Mouse (Mus musculus) CH12.LX (cell line): ENCODE measurements around the gene Gngt2. TPM values are rescaled to one million over a fixed set of nuclear protein-coding genes. Genes with fewer than 3 reads are reported as not detected.

Source experiments
- DNase-seq: peaks from one replicate; pipeline ENCODE4 v3.0.0-alpha.2; 2013; ENCODE audit errors: extremely low read depth
- H3K27ac ChIP-seq: 2 replicates; pipeline ENCODE4 v1.5.1; 2012; ENCODE audit warnings: low read depth, mild to moderate bottlenecking, control low read depth, moderate library complexity; ENCODE audit not compliant: insufficient read depth
- H3K27me3 ChIP-seq: replicated peaks from 2 replicates; pipeline ENCODE3; 2012; ENCODE audit warnings: inconsistent platforms
- H3K36me3 ChIP-seq, 2 experiments: replicated peaks in 1 of 2; 2 replicates each; pipeline versions ENCODE3 to v1.6.1; 2012; ENCODE audit warnings: inconsistent platforms in 1 of 2, low read length in 1 of 2, mild to moderate bottlenecking in 1 of 2, mixed read lengths in 1 of 2, moderate library complexity in 1 of 2; ENCODE audit not compliant: control insufficient read depth in 1 of 2, insufficient read depth in 1 of 2
- H3K4me1 ChIP-seq, 2 experiments: 2 replicates each; pipeline ENCODE4 v1.6.1; 2012; ENCODE audit warnings: inconsistent platforms in 1 of 2, moderate library complexity in 1 of 2; ENCODE audit not compliant: insufficient read depth in 2 of 2, control insufficient read depth in 1 of 2
- H3K4me2 ChIP-seq: 2 replicates; pipeline ENCODE4 v1.6.1; 2012; ENCODE audit warnings: low read depth, mild to moderate bottlenecking, control low read depth; ENCODE audit not compliant: poor library complexity, insufficient read depth, severe bottlenecking
- H3K4me3 ChIP-seq, 3 experiments: fragments of 150-350 bp in 1 of 3; sonication (generic) in 1 of 3; replicated peaks in 1 of 3; 2 replicates each; pipeline versions ENCODE3 to v1.5.1; 2011 to 2012; ENCODE audit warnings: low read depth in 2 of 3, low read length in 2 of 3, mild to moderate bottlenecking in 2 of 3, moderate library complexity in 2 of 3, control low read depth in 1 of 3, improper control_type of control experiment in 1 of 3, inconsistent platforms in 1 of 3, mixed read lengths in 1 of 3; ENCODE audit not compliant: poor library complexity in 1 of 3
- H3K79me2 ChIP-seq: replicated peaks from 2 replicates; pipeline ENCODE4 v1.6.1; 2012; ENCODE audit warnings: mild to moderate bottlenecking, moderate library complexity; ENCODE audit not compliant: control insufficient read depth, poor library complexity, insufficient read depth, severe bottlenecking; ENCODE audit errors: extremely low read depth
- H3K9ac ChIP-seq: 2 replicates; pipeline ENCODE4 v1.6.1; 2012; ENCODE audit warnings: low read depth, mild to moderate bottlenecking, control low read depth, moderate library complexity; ENCODE audit not compliant: insufficient read depth
- H3K9me3 ChIP-seq: replicated peaks from 2 replicates; pipeline ENCODE3; 2012; ENCODE audit warnings: low read length, inconsistent platforms, mixed read lengths
- BHLHE40 ChIP-seq: IDR thresholded peaks from 2 replicates; pipeline ENCODE4 v1.6.1; 2011; ENCODE audit warnings: mild to moderate bottlenecking, low read depth, low read length, improper control_type of control experiment
- CHD1 ChIP-seq: IDR thresholded peaks from 2 replicates; pipeline ENCODE4 v1.6.1; 2012; ENCODE audit warnings: low read depth, low read length, improper control_type of control experiment, inconsistent platforms
- CHD2 ChIP-seq: IDR thresholded peaks from 2 replicates; pipeline ENCODE4 v1.6.1; 2011; ENCODE audit warnings: low read length, improper control_type of control experiment
- ELF1 ChIP-seq: IDR thresholded peaks from 2 replicates; pipeline ENCODE4 v1.6.1; 2014; ENCODE audit warnings: low read depth, mild to moderate bottlenecking, inconsistent platforms, low read length, improper control_type of control experiment
- EP300 ChIP-seq: IDR thresholded peaks from 2 replicates; pipeline ENCODE4 v1.6.1; 2011; ENCODE audit warnings: low read length, improper control_type of control experiment
- ETS1 ChIP-seq: conservative IDR thresholded peaks from 2 replicates; pipeline ENCODE4 v1.6.1; 2012; ENCODE audit warnings: low read depth, mild to moderate bottlenecking, inconsistent platforms, low read length, improper control_type of control experiment, moderate library complexity
- IRF4 ChIP-seq: IDR thresholded peaks from 2 replicates; pipeline ENCODE4 v1.6.1; 2014; ENCODE audit warnings: low read depth, mild to moderate bottlenecking, inconsistent platforms, low read length, improper control_type of control experiment
- JUN ChIP-seq: IDR thresholded peaks from 2 replicates; pipeline ENCODE4 v1.6.1; 2011; ENCODE audit warnings: low read depth, mild to moderate bottlenecking, low read length, improper control_type of control experiment, moderate library complexity; ENCODE audit not compliant: insufficient read depth
- JUND ChIP-seq: conservative IDR thresholded peaks from 2 replicates; pipeline ENCODE4 v1.6.1; 2011; ENCODE audit warnings: low read depth, low read length, improper control_type of control experiment
- KAT2A ChIP-seq: IDR thresholded peaks from 2 replicates; pipeline ENCODE4 v1.6.1; 2012; ENCODE audit warnings: low read length, improper control_type of control experiment, inconsistent platforms; ENCODE audit not compliant: insufficient replicate concordance
- MAFK ChIP-seq: IDR thresholded peaks from 2 replicates; pipeline ENCODE4 v1.6.1; 2011; ENCODE audit warnings: low read length, improper control_type of control experiment; ENCODE audit not compliant: insufficient replicate concordance
- MAX ChIP-seq: IDR thresholded peaks from 2 replicates; pipeline ENCODE4 v1.6.1; 2011; ENCODE audit warnings: low read length, improper control_type of control experiment
- MAZ ChIP-seq: IDR thresholded peaks from 2 replicates; pipeline ENCODE4 v1.6.1; 2012; ENCODE audit warnings: low read depth, mild to moderate bottlenecking, inconsistent platforms, low read length, improper control_type of control experiment, moderate library complexity
- MEF2A ChIP-seq: IDR thresholded peaks from 2 replicates; pipeline ENCODE4 v1.6.1; 2014; ENCODE audit warnings: low read depth, mild to moderate bottlenecking, inconsistent platforms, low read length, improper control_type of control experiment, borderline replicate concordance
- MXI1 ChIP-seq: IDR thresholded peaks from 2 replicates; pipeline ENCODE4 v1.6.1; 2011; ENCODE audit warnings: mild to moderate bottlenecking, low read depth, low read length, improper control_type of control experiment
- MYC ChIP-seq: IDR thresholded peaks from 2 replicates; pipeline ENCODE4 v1.6.1; 2011; ENCODE audit warnings: low read depth, mild to moderate bottlenecking, improper control_type of control experiment, low read length
- NELFE ChIP-seq: IDR thresholded peaks from 2 replicates; pipeline ENCODE4 v1.6.1; 2011; ENCODE audit warnings: low read depth, low read length, improper control_type of control experiment
- NRF1 ChIP-seq: IDR thresholded peaks from 2 replicates; pipeline ENCODE4 v1.6.1; 2014; ENCODE audit warnings: low read depth, mild to moderate bottlenecking, inconsistent platforms, low read length, improper control_type of control experiment, moderate library complexity
- PAX5 ChIP-seq: IDR thresholded peaks from 2 replicates; pipeline ENCODE4 v1.6.1; 2012; ENCODE audit warnings: low read length, inconsistent platforms, mixed read lengths
- POLR2A ChIP-seq: IDR thresholded peaks from 2 replicates; pipeline ENCODE4 v1.6.1; 2011; ENCODE audit warnings: low read depth, mild to moderate bottlenecking, improper control_type of control experiment, low read length
- POLR2AphosphoS2 ChIP-seq: IDR thresholded peaks from 2 replicates; pipeline ENCODE4 v1.6.1; 2011; ENCODE audit warnings: low read depth, low read length, improper control_type of control experiment
- RAD21 ChIP-seq: IDR thresholded peaks from 2 replicates; pipeline ENCODE4 v1.6.1; 2011; ENCODE audit warnings: low read depth, mild to moderate bottlenecking, low read length, improper control_type of control experiment, moderate library complexity
- RCOR1 ChIP-seq: conservative IDR thresholded peaks from 2 replicates; pipeline ENCODE4 v1.6.1; 2012; ENCODE audit warnings: low read depth, mild to moderate bottlenecking, inconsistent platforms, low read length, improper control_type of control experiment
- SIN3A ChIP-seq: IDR thresholded peaks from 2 replicates; pipeline ENCODE4 v1.6.1; 2012; ENCODE audit warnings: low read length, improper control_type of control experiment, inconsistent platforms
- SMC3 ChIP-seq: IDR thresholded peaks from 2 replicates; pipeline ENCODE4 v1.6.1; 2011; ENCODE audit warnings: low read depth, low read length, improper control_type of control experiment
- TBP ChIP-seq: conservative IDR thresholded peaks from 2 replicates; pipeline ENCODE4 v1.6.1; 2011; ENCODE audit warnings: low read depth, low read length, improper control_type of control experiment
- TCF12 ChIP-seq: IDR thresholded peaks from 2 replicates; pipeline ENCODE4 v1.6.1; 2014; ENCODE audit warnings: low read depth, mild to moderate bottlenecking, inconsistent platforms, low read length, improper control_type of control experiment
- UBTF ChIP-seq: IDR thresholded peaks from 2 replicates; pipeline ENCODE4 v1.6.1; 2012; ENCODE audit warnings: low read depth, mild to moderate bottlenecking, inconsistent platforms, low read length, improper control_type of control experiment, moderate library complexity
- USF2 ChIP-seq: conservative IDR thresholded peaks from 2 replicates; pipeline ENCODE4 v1.6.1; 2011; ENCODE audit warnings: low read depth, low read length, improper control_type of control experiment
- ZC3H11A ChIP-seq: IDR thresholded peaks from 2 replicates; pipeline ENCODE4 v1.6.1; 2012; ENCODE audit warnings: low read depth, mild to moderate bottlenecking, inconsistent platforms, low read length, improper control_type of control experiment
- ZKSCAN1 ChIP-seq: IDR thresholded peaks from 2 replicates; pipeline ENCODE4 v1.6.1; 2012; ENCODE audit warnings: low read depth, inconsistent platforms, low read length, improper control_type of control experiment, borderline replicate concordance
- ZMIZ1 ChIP-seq: IDR thresholded peaks from 2 replicates; pipeline ENCODE4 v1.6.1; 2012; ENCODE audit warnings: low read depth, mild to moderate bottlenecking, inconsistent platforms, low read length, improper control_type of control experiment
- ZNF384 ChIP-seq: IDR thresholded peaks from 2 replicates; pipeline ENCODE4 v1.6.1; 2012; ENCODE audit warnings: low read depth, low read length, improper control_type of control experiment, inconsistent platforms
- dilution Hi-C: fragments of 300-500 bp; cut with MboI; formaldehyde crosslinking; loops from 2 replicates; pipeline ENCODE4 v1.14.3; 2020; ENCODE audit warnings: low sequenced_read_pairs; ENCODE audit not compliant: extremely low pct_unique_long_range_greater_than_20kb, extremely low pct_ligation_motif_present
- in situ Hi-C: fragments of 300-500 bp; cut with MboI; formaldehyde crosslinking; loops from 3 replicates; pipeline ENCODE4 v1.14.3; 2019; ENCODE audit warnings: low sequenced_read_pairs, low pct_ligation_motif_present, low pct_unique_long_range_greater_than_20kb, mixed read lengths
- polyA plus RNA-seq: library from polyadenylated mRNA; unstranded; fragments of >175 nt; gene quantifications from 2 replicates; pipeline ENCODE4 v1.2.1, GENCODE M21; 2012; ENCODE audit warnings: low read depth; ENCODE audit not compliant: insufficient read length
- total RNA-seq, 2 experiments: library from RNA; depleted of rRNA; stranded (reverse); fragments of 300-350 nt in 1 of 2; fragments of >200 nt in 1 of 2; gene quantifications; 2 replicates each; pipeline ENCODE4 v1.2.3; 2012 to 2014

Gene Gngt2
- total and polyA plus RNA-seq, 3 experiments = 136 to 157 (median 143) TPM

DNA sequence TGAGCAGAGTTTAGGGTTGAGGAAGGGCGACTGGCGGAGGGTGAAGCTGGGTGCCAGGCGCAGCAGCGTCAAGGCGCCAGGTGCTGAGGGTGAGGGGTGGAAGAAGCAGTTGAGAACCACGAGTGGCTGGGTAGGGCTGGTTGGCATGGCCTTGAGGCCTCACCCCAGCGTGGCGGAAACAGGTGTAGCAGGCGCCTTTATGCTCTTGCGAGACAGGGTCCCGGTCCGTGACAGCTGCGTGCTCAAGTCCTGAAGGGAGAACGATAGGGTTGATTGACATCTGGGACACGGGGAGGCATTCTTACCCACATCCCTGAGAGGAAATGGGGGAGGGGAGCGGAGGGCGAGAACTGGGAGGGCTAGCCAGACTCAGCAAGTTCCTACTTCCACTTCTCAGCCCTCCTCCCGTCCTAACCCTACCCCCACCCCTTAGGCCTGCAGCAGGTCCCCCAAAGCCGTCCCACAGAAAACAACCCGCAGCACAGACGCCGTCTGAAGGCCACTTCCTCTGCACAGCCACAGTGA lies 2.8 kb upstream of the Gngt2 start (continued):
- no peak for TF ChIP-seq ZC3H11A
- TF ChIP-seq NRF1 = no peak
- no peak; the same call in 1 of the 2 replicates for TF ChIP-seq RCOR1
- peak; percentile 96 for TF ChIP-seq CHD2
- TF ChIP-seq NELFE = no peak
- no peak for TF ChIP-seq JUND

DNA sequence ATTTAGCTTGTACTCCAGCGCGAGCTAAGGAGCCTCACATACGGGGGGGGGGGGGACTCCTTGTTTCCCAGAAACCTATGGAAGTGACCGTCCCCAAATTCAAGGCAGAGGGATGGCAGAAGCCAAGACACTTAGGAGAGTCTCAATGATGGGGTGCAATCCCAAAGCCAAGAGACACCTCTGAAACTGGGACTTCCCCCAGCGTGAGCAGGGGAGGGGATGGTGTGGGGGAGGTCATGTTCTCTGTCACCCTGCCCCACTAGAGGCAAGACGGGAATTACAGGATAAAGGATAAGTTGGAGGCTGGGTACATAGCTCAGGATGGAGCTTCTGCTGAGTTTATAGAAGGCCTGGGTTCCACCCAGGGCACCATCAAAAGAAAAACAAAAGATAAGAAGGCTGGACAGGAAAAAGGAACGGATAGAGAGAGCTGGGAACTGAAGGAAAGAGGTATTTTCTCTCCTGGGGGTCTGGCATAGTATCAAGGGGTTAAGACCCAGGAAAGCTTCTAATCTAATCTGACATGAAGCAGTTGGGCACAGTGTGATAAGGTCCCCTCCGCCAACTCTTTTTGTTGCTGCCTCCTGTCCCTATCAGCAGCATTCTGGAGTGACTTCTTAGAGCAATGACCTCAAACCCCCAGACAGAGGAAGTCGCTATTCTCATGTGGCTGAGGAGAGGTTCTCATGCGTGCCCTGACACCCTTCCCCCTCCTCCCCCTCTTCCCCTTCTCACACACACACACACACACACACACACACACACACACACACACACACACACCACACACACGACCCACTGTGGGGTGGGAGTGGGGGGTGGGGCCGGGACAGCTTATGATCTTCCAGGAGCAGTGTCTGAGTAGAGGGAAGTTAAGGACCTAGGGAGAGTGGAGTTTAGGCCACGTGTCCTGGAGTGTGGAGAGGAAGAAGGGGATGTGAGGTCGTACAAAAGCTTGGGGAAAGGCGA lies 2.0 kb upstream of the Gngt2 start:
- in situ Hi-C loops (loop anchor here (5.0 kb wide), 1 partner anchor 32 kb away; no protein-coding TSS in a partner anchor), dilution Hi-C loops (no loop called here)
- peaks cover 23% of the 10 kb centered on the region for H3K79me2 ChIP-seq
- H3K4me1 ChIP-seq = peaks cover 48 to 83% of the 10 kb centered on the region in 2 experiments
- H3K9ac ChIP-seq = peak overlapping the region; percentile 30
- peak overlapping the region in 2 of 3 experiments; percentile 10 to 49 for H3K4me3 ChIP-seq
- H3K36me3 ChIP-seq = peaks cover 50 to 62% of the 10 kb centered on the region in 2 experiments
- H3K4me2 ChIP-seq = peak overlapping the region; percentile 90
- DNase-seq = peak; percentile 92
- H3K27ac ChIP-seq = peak overlapping the region; percentile 97
- peaks cover 13% of the 10 kb centered on the region for H3K9me3 ChIP-seq
- H3K27me3 ChIP-seq = no peaks in the 10 kb centered on the region
- TF ChIP-seq EP300 (peak; percentile 87), ZMIZ1 (no peak; the same call in 1 of the 2 replicates), BHLHE40 (peak; percentile 96), ETS1 (peak; percentile 91), CHD2 (peak; percentile 94), MYC (peak; percentile 87), RCOR1 (peak; percentile 85), JUN (peak; percentile 62), ZNF384 (no peak), MAX (peak; percentile 77), UBTF (no peak), JUND (no peak), NRF1 (no peak), MXI1 (peak; percentile 77), IRF4 (peak; percentile 86), NELFE (peak; percentile 58; the same call in 1 of the 2 replicates), CHD1 (peak; percentile 32), SIN3A (peak; percentile 73), ZKSCAN1 (no peak), POLR2AphosphoS2 (peak; percentile 6; the same call in 1 of the 2 replicates), MAZ (peak; percentile 88), ELF1 (peak; percentile 76), TBP (peak; percentile 73), MAFK (peak; percentile 74; the same call in 1 of the 2 replicates), POLR2A (peak; percentile 81), RAD21 (peak; percentile 4), SMC3 (peak; percentile 36), ZC3H11A (no peak), USF2 (no peak), KAT2A (0 out of 2 replicates have a peak, but pooled peaks have one; percentile 66), TCF12 (peak; percentile 91), PAX5 (no peak), MEF2A (peak; percentile 85)
